Mouse (Mus musculus) spleen, postnatal 0 days (tissue): Measurements from ENCODE around the gene Btnl2. TPM values are rescaled to one million over a fixed set of nuclear protein-coding genes. Genes with fewer than 3 reads are reported as not detected.

Experiments
- polyA plus RNA-seq: library from polyadenylated mRNA; unstranded; fragments of >200 nt; fragmentation: Nextera tagmentation; extraction: Ambion mirVana; gene quantifications from 2 replicates; pipeline ENCODE4 v1.2.1, GENCODE M21; 2015

The Btnl2 gene
- polyA plus RNA-seq, result 0.20 and 0.27 TPM in 2 replicates

GRCm38 (mm10) chr17:34354539-34354938 lies at the start of gene Btnl2:
Btnl2 (plus strand) TSS chr17:34354822.

GRCm38 (mm10) chr17:34305380-34306030 lies 49.1 kb upstream of the Btnl2 start, which contains the start of gene H2-Eb1:
H2-Eb1 (plus strand) TSS chr17:34305867.

GRCm38 (mm10) chr17:34325436-34325835 lies 29.2 kb upstream of the Btnl2 start, which contains the start of gene H2-Eb2:
H2-Eb2 (plus strand) TSS chr17:34325665.

DNA sequence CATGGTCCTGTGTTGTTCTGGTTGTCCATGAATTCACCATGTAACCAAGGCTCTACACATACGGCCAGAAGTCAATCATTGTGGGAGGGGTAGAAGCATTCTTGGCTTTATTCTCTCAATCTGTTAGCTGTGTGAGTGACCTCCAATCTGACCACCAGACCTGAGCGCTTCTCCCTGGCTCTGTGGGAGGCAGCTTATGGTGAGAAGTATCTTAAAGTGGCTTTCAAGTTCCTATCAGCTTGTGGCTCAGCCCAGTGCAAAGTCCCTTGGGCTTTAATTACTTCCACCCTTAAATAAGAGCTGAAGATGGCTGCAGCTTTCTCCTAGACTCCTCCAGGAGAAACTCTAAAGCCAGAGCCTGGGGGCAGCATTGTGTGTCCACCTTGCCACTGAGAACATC lies 22.2 kb downstream of the Btnl2 start, which contains the start of gene Btnl1:
Gene Btnl1, plus strand, starts transcription at position 286 of the 400 bp plus-strand sequence.

DNA sequence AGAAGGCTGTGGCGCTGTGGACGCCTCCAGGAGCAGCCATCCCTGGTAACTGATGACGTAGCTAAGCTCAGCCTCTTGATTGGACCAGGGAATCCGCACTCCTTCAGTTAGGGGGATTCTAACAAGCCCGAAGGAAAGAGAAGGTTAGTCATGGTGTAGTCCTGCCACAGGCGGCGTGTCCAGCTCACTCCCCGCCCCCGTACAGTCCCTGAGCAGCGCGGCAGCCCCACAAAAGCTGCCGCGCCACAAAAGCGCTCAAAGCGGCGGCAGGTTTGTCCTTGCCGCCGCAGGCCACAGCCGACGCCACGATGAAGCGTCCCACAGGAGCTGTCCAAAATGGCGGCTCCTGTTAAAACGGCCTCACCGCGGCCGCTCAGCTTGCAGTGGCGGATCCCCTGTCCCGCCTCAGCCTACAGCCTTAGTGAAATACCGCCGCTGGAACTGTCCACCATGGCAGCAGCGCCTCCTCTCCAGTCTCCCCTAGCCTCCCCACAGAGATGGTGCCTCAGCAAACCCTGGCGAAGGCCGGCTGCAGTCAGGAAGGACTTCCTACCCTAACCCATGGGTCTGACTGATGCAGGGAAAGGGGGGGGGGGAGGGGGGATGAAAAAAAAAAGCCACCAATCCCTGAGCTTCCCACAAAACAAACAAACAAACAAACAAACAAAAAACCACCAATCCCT lies 44.2 kb downstream of the Btnl2 start, which contains the start of gene BC051142:
Gene BC051142, plus strand, starts transcription at position 110 of the 683 bp plus-strand sequence.

Other genes with a start within 250 kb of the Btnl2 start
- 19.0 and 25.7 TPM in 2 replicates for gene H2-DMa, start 235.3 kb upstream of the Btnl2 start, polyA plus RNA-seq
- gene Brd2, start 232.2 kb upstream of the Btnl2 start, polyA plus RNA-seq, result 56.4 and 65.3 TPM in 2 replicates
- gene H2-DMb2, start 211.5 kb upstream of the Btnl2 start, polyA plus RNA-seq, result 4.8 and 5.6 TPM in 2 replicates
- 4.4 and 8.9 TPM in 2 replicates for gene H2-DMb1, start 201.8 kb upstream of the Btnl2 start, polyA plus RNA-seq
- gene Tap1, start 167.3 kb upstream of the Btnl2 start, polyA plus RNA-seq, result 15.1 and 20.2 TPM in 2 replicates
- gene Psmb9, start 167.1 kb upstream of the Btnl2 start, polyA plus RNA-seq, result 33.4 and 43.3 TPM in 2 replicates
- 65.0 and 89.6 TPM in 2 replicates for gene Psmb8, start 157.1 kb upstream of the Btnl2 start, polyA plus RNA-seq
- 21.0 and 29.0 TPM in 2 replicates for gene Tap2, start 151.3 kb upstream of the Btnl2 start, polyA plus RNA-seq
- gene H2-Ob, start 115.9 kb upstream of the Btnl2 start, polyA plus RNA-seq, result 2.4 and 3.9 TPM in 2 replicates
- gene H2-Ab1, start 97.1 kb upstream of the Btnl2 start, polyA plus RNA-seq, result 61.1 and 90.6 TPM in 2 replicates
- 36.2 and 55.0 TPM in 2 replicates for gene H2-Aa, start 67.0 kb upstream of the Btnl2 start, polyA plus RNA-seq
- gene H2-Eb1, start 49.0 kb upstream of the Btnl2 start, polyA plus RNA-seq, result 23.4 and 39.6 TPM in 2 replicates
- 0.07 and 0.08 TPM in 2 replicates for gene H2-Eb2, start 29.2 kb upstream of the Btnl2 start, polyA plus RNA-seq
- 0.07 and 0.14 TPM in 2 replicates for gene Btnl1, start 22.3 kb downstream of the Btnl2 start, polyA plus RNA-seq
- gene BC051142, start 44.0 kb downstream of the Btnl2 start, polyA plus RNA-seq, result 0.20 and 0.57 TPM in 2 replicates
- gene Btnl4, start 122.5 kb downstream of the Btnl2 start, polyA plus RNA-seq, result not detected in 2 replicates
- gene Btnl6, start 162.5 kb downstream of the Btnl2 start, polyA plus RNA-seq, result not detected in 2 replicates
- 2.3 and 4.1 TPM in 2 replicates for gene Notch4, start 209.4 kb downstream of the Btnl2 start, polyA plus RNA-seq
- 43.9 and 63.3 TPM in 2 replicates for gene Gpsm3, start 235.0 kb downstream of the Btnl2 start, polyA plus RNA-seq
- gene Pbx2, start 236.4 kb downstream of the Btnl2 start, polyA plus RNA-seq, result 7.4 and 9.3 TPM in 2 replicates
- 2.8 and 3.9 TPM in 2 replicates for gene Ager, start 243.0 kb downstream of the Btnl2 start, polyA plus RNA-seq
- 70.9 and 75.6 TPM in 2 replicates for gene Rnf5, start 248.9 kb downstream of the Btnl2 start, polyA plus RNA-seq
- gene Agpat1, start 249.4 kb downstream of the Btnl2 start, polyA plus RNA-seq, result 22.9 and 23.1 TPM in 2 replicates